Mouse (Mus musculus) lung, adult 2 months (tissue): ENCODE data around the gene Mad1l1. TPM values are rescaled to one million over a fixed set of nuclear protein-coding genes. Genes with fewer than 3 reads are reported as not detected.

Source experiments
- DNase-seq: peaks from one replicate; pipeline ENCODE4 v3.0.0; 2022
- H3K4me1 ChIP-seq: fragments of 200-500 bp; 2 replicates; pipeline ENCODE4 v1.6.1; 2011; ENCODE audit warnings: low read length; ENCODE audit not compliant: control insufficient read depth, insufficient read depth
- H3K4me3 ChIP-seq: fragments of 200-500 bp; replicated peaks from 2 replicates; pipeline ENCODE3; 2011; ENCODE audit warnings: low read depth, mild to moderate bottlenecking, control low read depth, low read length; ENCODE audit errors: extremely low read depth
- CTCF ChIP-seq: fragments of 200-500 bp; IDR thresholded peaks from 2 replicates; pipeline ENCODE4 v1.5.1; 2011; ENCODE audit warnings: mild to moderate bottlenecking, low read length, control low read depth; ENCODE audit not compliant: insufficient read depth
- POLR2A ChIP-seq: fragments of 200-500 bp; IDR thresholded peaks from 2 replicates; pipeline ENCODE4 v1.6.1; 2011; ENCODE audit warnings: low read depth, mild to moderate bottlenecking, control low read depth, low read length, borderline replicate concordance; ENCODE audit errors: extremely low read depth
- WGBS: fragments of 180-500 bp; shearing (Covaris S2); methylation state at CpG from one replicate; pipeline ENCODE4 v1.1.7; 2018; 5-methylcytosine and 5-hydroxymethylcytosine counted together
- polyA plus RNA-seq: library from polyadenylated mRNA; depleted of rRNA; stranded (reverse); fragments of >200 nt; gene quantifications from 2 replicates; pipeline ENCODE4 v1.2.3, GENCODE M21; 2012

Mad1l1 gene
- polyA plus RNA-seq, 1 experiment = 21.6 TPM

DNA sequence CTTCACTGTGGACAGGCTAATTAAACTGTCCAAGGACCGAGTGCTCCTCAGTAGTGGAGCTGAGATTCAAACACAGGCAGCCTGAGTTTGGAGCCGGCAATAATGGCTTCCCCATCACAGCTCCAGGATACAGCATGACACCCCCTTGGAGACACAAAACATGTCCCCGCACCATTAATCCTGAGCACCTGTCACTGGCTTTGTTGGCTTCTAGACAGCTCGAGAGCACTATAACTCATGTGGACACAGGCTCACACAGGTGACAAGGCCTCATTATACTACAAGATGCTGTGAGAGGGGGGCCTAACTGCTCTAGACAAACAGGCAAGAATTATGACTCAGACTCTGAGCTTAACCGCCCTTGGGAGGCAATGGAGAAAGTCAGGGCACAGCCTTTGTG is 66.1 kb downstream of the Mad1l1 start:
- no peaks in the 10 kb centered on the region for H3K4me1 ChIP-seq
- TF ChIP-seq POLR2A (no peak), CTCF (no peak)
- WGBS = 85% methylated on average over 5 of the region's 5 CpGs

DNA sequence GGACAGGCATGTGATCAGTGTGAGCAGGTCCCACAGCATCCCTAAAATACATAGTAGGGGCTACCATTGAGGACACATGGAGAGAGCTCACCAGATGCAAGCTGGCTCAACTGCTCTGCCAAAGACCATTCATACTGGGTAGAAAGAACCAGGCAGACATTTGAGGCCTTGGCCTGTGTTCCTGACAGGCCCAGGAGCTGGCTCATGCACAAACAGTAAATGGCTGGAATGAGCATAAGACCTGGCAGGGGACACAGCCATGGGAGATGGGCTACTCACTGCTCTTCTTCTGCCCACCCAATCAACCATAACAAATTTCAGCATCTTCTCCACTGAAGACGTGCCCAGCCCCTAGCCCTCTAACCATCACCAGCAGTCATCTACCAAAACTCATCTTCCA is 66.7 kb downstream of the Mad1l1 start:
- H3K4me3 ChIP-seq = no peak overlapping the region
- no peaks in the 10 kb centered on the region for H3K4me1 ChIP-seq
- no peak for DNase-seq
- TF ChIP-seq CTCF = no peak
- WGBS = 85% methylated on average over 1 of the region's 1 CpGs

More for the DNA sequence above, 66.1 kb downstream of the Mad1l1 start:
- no peak for DNase-seq
- H3K4me3 ChIP-seq = no peak overlapping the region

DNA sequence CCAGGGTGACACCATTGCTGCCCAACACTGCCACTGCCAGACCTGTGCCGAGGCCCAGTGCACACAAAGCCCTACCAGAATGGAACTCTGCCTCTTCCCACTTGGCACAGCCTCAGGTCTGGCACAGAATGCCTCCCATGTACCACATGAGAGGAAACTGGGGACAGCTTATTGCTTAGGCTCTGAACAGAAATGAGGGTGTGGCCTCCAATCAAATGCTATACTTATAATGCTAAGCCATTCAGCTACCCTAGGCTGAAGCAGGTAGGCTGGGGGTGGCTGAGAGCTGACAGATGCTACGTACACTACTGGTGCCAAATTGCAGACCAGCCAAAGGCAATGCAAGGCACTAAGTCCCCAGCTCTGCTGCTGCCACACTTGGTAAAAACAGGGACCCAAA is 69.4 kb downstream of the Mad1l1 start:
- WGBS = 71% methylated on average over 2 of the region's 2 CpGs
- Histone ChIP-seq H3K4me1 (no peaks in the 10 kb centered on the region), H3K4me3 (no peak overlapping the region)
- TF ChIP-seq POLR2A (no peak), CTCF (no peak)
- no peak for DNase-seq

DNA sequence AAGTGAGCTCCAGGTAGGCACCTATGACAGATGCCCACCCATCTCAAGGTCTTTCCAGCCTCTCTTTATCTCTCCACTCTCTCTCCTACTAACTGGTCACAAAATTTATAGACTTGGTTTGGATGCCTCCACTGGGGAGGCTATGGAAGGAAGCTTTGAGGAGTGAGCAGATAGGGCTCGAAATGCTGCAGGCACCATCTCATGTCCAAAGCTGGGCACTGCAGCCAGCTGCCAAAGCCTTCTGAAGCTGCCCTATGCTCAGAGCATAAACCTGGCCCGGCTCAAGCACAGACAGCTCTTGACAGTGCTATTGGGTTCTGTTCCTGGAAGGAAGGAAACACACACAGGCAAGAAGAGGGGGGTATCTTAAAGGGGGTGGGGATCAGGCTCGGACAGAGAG is 71.0 kb downstream of the Mad1l1 start:
- DNase-seq = no peak
- TF ChIP-seq POLR2A (no peak), CTCF (peak; percentile 17; the same call in 1 of the 2 replicates)
- WGBS = 85% methylated on average over 3 of the region's 3 CpGs
- H3K4me3 ChIP-seq = no peak overlapping the region
- no peaks in the 10 kb centered on the region for H3K4me1 ChIP-seq

DNA sequence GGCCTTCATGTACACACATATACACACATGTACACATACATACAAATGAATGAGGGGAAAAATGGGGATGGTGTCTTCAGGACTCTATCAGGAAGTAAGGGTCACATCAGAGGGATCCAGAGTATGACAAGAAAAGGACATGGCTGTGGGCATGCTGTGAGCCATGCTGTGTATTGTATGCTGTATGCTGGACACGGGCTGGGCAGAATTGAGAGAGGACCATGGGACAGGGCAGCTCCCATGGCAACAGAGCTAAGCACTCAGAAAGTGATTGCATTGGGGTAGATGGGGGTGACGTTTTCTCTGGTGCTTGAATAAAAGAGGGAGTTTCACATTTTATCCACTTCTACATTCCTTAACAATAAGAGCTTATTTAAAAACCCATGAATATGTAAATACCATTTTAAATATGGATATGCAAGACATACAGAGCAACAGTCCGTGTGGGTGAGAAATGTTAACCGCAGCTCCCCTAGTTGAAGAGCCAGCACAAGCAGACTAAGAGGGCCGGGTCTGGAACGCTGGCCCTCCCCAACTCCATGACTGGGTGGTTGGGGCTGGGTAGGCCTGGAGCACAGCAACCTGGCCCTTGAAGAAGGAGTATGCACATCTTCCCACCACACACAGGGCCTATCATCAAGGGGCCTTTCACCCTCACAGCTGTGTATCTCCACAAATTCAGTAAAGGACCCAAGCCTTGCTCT is 71.8 kb downstream of the Mad1l1 start:
- H3K4me3 ChIP-seq = no peak overlapping the region
- TF ChIP-seq POLR2A (no peak), CTCF (no peak)
- H3K4me1 ChIP-seq = no peaks in the 10 kb centered on the region
- 85% methylated on average over 6 of the region's 6 CpGs for WGBS
- no peak for DNase-seq

DNA sequence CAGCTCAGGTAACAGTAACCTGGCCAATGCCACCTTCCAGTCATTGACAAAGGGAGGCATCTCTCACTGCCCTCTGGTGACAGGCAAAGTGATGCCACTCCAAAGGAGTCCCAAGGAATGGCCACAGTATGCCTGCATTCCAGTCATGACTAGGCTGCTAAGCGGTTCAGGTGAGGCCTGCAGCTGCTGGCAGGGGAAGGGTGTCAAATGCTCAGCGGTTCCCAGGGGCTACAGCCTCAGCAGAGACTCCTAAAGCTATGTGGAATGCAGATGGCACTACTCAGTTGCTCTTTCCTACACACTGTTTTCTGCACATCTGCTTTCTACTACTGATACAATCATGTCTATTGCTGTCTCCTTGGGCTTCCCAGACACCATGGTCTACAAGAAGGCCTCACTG is 73.3 kb downstream of the Mad1l1 start:
- Histone ChIP-seq H3K4me3 (no peak overlapping the region), H3K4me1 (no peaks in the 10 kb centered on the region)
- DNase-seq = no peak
- WGBS = 78% methylated on average over 2 of the region's 2 CpGs
- TF ChIP-seq CTCF = no peak
- no peak for TF ChIP-seq POLR2A

DNA sequence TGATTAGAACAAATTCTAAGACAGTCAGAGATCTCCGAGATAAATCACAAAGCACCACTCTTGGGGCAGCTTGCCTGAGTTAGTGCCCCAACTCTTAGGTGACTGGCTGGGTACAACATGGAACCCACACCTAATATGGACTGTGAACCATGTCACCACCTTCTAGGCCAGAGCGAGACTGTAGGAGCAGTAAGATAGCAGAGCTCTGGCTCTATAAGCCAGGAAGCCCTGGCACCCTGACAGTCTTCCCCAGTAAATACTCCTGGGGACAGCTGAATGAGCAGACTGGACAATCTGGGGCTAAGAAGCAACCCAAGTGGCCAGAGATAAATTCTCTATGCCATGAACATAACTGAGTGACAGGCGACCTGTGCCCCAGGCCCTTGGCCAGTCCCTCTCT is 81.1 kb downstream of the Mad1l1 start:
- Histone ChIP-seq H3K4me3 (no peak overlapping the region), H3K4me1 (no peaks in the 10 kb centered on the region)
- WGBS = 83% methylated on average over 3 of the region's 3 CpGs
- no peak for TF ChIP-seq CTCF
- no peak for DNase-seq

DNA sequence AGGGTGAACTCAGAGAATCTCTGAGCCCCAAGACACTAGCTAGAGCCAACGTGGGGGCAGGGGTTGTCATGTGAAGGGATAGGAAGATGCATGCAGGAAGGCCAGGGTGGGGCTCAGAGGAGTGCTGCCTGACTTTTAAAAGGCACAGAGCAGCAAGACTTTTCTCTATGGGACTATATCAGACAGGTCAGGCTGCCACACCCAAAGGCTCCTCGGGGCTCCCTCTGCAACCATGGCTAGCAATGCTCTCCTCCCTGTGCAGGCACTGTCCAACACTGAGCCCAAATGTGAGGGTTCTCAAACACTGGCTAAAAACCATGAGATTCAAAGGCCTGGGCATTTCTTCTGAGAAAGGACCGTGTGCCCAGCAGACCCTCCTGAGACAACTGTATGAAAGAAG is 82.5 kb downstream of the Mad1l1 start:
- WGBS = 70% methylated on average over 3 of the region's 3 CpGs
- no peak for TF ChIP-seq CTCF
- no peak for DNase-seq
- Histone ChIP-seq H3K4me1 (no peaks in the 10 kb centered on the region), H3K4me3 (no peak overlapping the region)

DNA sequence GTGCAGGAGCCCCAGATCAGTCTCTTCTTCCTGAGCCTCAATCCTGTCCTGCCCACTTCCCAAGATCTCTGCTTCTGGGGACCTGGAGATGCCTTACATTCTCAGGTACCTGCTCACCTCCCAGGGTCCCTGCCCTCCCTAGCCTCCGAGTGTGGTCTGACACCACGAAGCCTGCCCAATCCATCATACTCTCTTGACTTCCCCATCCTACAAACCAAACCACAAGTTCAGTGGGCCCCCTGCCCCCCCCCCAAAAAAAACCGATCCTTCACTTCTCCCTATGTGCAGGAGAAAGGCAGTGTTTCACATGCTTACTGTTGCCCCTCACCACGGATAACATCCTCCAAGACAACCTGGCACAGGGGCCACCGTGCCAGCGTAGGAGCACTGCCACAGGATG is 90.5 kb downstream of the Mad1l1 start:
- Histone ChIP-seq H3K4me3 (no peak overlapping the region), H3K4me1 (no peaks in the 10 kb centered on the region)
- 75% methylated on average over 6 of the region's 6 CpGs for WGBS
- no peak for DNase-seq
- no peak for TF ChIP-seq POLR2A
- no peak for TF ChIP-seq CTCF

DNA sequence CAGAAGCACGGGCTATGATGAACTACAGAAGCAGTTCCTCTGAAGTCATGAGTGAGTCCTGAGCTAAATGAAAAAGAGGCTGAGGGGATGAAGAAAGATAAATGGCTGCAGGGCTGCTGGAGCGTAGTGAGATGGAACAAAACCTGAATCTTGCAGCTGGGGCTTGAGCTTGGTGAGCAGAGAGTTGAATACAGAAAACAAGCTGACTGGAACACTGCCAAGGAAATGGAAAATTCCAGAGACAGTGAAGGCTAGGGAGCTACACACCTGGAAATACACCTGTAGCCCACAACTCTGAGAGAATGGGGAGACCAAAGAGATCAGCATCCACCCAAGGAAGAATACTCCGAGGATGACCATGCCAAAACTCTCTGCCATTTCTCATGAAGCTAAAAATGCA is 93.0 kb downstream of the Mad1l1 start:
- no peak for DNase-seq
- 93% methylated on average over 3 of the region's 3 CpGs for WGBS
- no peak for TF ChIP-seq POLR2A
- TF ChIP-seq CTCF = no peak
- no peak overlapping the region for H3K4me3 ChIP-seq
- no peaks in the 10 kb centered on the region for H3K4me1 ChIP-seq
